Mouse (Mus musculus): ENCODE data around the gene Ccnjl.

Gene Ccnjl

DNA sequence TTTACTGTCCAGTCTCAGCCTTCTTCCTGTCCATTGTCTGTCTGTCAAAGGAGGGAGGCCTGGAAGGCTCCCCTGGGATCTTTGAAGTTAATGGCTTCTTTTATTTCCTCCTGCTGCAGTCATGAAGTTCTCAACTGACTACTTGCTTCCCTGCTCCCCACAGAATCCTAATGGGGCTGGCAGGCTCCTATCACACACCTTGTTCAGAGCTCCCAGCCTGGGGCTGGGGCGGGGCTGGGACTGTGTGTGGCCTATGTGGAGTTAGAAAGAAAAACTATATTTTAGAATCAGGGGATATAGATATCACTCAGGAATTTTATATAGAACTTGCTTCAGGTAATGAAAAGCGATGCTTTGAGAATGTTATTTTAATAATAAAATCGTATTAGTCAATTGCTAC is 8.1 kb upstream of the Ccnjl start:
- no peak for DNase-seq (ENCODE audit: low spot score in 2 of 2)

DNA sequence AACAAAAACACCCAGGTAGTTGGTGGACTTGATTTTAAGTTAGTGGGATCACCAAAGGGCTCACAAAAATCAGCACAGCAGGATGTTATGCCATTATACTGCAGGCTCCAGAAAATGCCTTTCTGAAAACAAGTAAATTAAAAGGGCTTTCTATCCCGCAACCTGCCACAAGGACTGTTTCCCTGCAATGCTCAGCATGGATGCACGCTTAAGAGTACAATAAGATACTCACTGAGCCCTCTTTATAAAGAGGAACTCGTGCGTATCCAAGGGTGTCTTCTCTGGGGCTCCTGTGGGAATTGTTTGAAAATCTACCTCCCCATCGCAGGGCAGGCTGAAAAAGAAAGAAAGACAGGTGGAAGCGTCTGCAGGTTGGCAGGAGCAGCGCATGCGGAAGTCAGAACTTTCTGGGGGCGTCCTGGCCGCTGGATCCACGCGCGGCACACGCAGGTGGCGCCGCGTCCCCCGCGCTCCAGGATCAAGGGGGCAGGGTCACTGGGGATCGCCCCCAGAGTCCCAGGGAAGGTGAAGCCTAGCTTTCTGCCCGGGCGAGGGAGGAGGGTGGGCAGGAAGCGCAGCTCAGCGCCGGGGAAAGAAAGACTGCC is 404 bp upstream of the Ccnjl start:
- peak in 1 of 2 experiments; percentile 36 for DNase-seq (ENCODE audit: low spot score in 2 of 2)

GRCm38 (mm10) chr11:43530043-43530442 is 1.5 kb downstream of the Ccnjl start:
- DNase-seq (ENCODE audit: low spot score in 2 of 2) = no peak

GRCm38 (mm10) chr11:43531619-43532018 is 3.0 kb downstream of the Ccnjl start:
- no peak for DNase-seq (ENCODE audit: low spot score in 2 of 2)

- DNase-seq (ENCODE audit: low spot score in 2 of 2) = no peak
These were observed 8.5 kb downstream of the Ccnjl start for GRCm38 (mm10) chr11:43537074-43537473.

DNA sequence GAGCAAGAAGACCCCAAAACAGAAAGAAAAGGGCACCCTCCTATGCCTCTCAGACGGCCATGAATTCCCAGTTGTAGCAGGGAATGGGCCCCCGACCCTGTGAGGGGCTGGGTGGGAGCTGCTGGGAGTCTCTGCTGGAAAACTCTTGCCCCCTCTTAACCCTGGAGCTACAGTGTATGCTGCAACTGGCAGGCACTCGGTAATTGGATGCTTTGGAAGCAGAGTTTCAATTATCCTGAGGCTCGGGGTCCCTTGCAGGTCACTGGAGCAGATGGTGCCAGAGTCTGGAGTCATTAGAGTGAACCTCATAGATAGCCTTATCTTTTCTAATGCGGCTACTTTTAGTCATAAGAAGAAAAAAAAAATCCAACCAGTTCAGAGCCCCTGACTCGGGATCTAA is 11.3 kb downstream of the Ccnjl start:
- no peak for DNase-seq (ENCODE audit: low spot score in 2 of 2)

DNA sequence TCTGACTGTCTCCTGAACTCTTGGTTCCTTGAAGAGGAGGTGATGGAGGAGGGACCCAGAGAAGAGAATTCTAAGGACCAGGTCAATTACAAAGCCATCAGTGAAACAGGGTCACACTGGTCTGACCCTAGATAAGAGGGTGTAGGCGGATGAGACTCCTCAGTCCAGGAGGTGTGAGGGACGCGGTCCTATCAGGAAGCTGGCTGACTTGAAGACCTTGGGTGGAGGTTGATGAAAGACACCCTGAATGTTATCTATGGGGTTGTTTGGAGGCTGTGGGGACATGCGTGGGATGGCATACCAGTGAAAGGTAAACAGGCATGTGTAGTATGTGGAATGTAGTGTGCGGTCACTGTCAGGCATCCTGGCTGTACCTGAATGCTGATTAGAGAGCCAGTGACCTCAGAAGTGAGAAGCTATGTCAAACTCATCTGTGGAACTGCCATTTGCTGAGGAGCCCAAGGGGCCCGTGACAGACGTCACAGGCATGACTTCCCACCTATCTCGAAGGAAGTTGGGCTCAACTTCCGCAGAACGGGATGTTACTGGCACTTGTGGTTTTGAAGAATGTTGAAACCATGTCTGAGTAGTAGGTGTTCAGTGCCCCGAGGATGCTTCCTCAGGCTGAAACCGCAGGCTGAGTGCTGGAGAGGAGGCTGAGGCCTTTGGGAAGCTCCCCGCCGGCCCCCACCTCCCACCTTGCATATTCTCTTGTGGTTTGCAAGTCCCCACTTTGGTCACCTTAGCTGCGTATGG is 15.3 kb downstream of the Ccnjl start:
- no peak for DNase-seq (ENCODE audit: low spot score in 2 of 2)

GRCm38 (mm10) chr11:43544819-43545218 is 16.2 kb downstream of the Ccnjl start:
- DNase-seq (ENCODE audit: low spot score in 2 of 2) = no peak

- no peak for DNase-seq (ENCODE audit: low spot score in 2 of 2)
These were observed 17.4 kb downstream of the Ccnjl start for GRCm38 (mm10) chr11:43545873-43546475.

DNA sequence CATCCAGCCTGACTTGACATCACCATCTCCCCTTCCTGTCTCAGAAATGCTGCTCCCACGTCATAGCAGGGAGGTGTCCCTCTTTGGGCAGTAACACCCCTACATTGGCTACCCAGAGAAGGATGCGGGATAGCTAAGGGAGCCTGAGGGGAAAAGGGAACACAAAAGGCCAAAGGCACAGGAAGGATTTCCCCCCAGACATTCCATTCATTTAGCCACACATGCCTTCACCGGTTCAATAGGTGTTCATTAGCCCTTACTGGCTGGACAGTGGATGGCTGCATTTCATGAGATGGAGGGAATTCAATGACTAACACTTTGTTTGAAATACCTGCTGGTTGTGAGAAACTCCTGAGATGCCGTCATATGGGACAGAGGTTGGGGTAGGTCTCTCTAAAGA is 18.1 kb downstream of the Ccnjl start:
- DNase-seq (ENCODE audit: low spot score in 2 of 2) = no peak

DNA sequence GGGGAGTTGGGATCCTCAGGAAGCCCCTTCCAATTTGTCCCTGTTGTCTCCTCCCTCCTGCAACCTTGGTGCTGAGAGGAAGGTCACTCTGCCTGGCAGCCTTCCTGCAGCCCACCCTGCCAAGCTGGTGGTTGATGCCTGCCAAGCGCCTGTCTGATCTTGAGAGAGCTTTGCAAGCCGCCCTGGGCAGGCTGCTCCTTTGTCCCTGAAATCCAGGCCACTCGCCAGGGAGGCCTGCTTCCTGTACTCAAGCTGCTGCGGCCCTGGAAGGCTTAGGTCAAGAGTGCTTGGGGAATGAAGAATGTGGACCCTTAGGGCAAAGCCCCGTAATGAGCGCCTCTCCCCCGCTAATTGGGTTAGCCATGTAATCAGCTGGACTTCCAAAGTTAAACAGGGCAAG is 19.6 kb downstream of the Ccnjl start:
- DNase-seq (ENCODE audit: low spot score in 2 of 2) = peak in 1 of 2 experiments; percentile 55

DNA sequence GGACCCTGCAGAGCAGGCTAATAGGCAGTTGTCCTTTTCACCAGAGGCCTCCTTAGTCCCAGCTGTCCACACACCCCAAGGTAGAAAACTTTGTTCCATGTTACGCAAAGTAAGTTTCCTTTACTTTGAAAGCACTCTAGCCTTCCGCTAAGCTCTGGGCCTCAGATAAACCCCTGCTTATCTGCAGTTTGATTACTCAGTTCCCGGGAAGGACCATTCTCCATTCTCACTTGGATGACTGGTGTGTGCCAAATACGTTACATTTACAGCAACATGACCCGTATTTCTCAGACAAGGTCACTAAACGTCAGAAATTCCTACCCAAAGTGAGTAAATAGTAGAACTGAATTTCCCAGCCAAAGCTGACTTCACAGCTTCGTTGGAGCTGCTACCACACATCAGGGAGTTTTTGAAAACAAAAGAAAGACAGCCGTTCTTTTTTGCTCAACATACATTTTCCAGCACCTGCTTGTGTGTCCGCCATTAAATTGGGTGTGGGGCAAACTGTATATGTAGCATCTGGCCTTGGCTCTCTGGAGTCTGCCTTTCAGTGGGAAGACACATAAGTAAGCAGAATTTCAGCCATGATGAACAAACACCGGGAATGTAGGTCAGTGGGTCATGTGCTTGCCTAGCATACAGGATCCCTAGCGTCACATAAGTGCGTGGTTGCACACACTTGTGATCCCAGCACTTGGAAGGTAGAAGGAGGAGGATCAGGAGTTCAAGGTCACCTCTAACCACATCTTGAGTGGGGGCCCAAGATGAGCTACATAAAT is 20.3 kb downstream of the Ccnjl start:
- no peak for DNase-seq (ENCODE audit: low spot score in 2 of 2)

GRCm38 (mm10) chr11:43549701-43550100 is 21.1 kb downstream of the Ccnjl start:
- no peak for DNase-seq (ENCODE audit: low spot score in 2 of 2)

GRCm38 (mm10) chr11:43551756-43552155 is 23.2 kb downstream of the Ccnjl start:
- DNase-seq (ENCODE audit: low spot score in 2 of 2) = no peak

DNA sequence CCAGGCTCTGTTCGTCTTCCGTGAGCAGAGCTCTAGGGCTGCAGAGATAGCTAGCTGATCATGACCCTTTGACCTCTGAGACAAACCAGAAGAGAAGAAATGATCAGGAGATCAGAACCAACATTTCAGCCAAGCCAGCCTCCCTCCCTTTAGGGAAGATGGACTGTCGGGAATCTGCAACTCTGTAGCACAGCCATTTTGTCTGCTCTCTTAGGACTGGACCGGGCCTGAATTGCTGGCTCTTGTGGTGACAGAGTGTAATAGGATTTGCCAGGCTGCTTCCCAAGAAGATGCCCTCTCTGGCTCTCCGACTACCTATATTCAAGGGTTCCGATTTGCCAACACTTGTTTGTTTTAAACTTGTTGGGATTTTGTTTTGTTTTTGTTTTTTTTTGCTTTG is 24.1 kb downstream of the Ccnjl start:
- no peak for DNase-seq (ENCODE audit: low spot score in 2 of 2)

GRCm38 (mm10) chr11:43556538-43556937 is 28.0 kb downstream of the Ccnjl start:
- no peak for DNase-seq (ENCODE audit: low spot score in 2 of 2)

- peak in 1 of 2 experiments; percentile 75 for DNase-seq (ENCODE audit: low spot score in 2 of 2)
These were observed 31.1 kb downstream of the Ccnjl start for GRCm38 (mm10) chr11:43559515-43560292.

DNA sequence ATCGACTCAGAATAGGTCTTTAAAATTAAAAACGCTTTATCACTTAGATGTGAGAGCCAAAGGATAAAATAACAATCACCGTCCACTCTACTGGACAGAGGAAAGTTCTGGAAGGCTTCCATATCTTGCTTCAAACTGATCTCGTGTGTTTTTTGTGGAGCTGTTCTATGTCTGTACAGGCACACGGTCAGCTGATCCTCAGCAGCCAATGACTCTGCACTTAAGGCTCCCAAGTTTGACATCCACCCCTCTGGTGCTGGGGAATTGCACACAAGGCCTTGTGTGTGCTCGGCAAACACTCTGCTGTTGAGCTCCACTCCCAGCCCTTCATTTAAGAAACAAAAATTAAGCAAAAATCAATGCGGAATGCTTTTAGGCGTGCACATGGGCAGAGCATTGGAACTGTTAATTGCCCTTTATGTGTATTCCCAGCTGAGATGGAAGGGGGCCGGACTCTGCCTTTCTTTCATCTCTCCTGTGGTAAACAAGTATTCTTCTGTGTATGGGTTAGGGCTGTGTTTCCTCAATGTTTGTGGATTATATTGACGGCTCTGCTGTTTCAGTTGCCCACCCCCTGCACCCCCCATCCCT is 35.2 kb downstream of the Ccnjl start:
- DNase-seq (ENCODE audit: low spot score in 2 of 2) = no peak

GRCm38 (mm10) chr11:43565414-43565813 is 36.8 kb downstream of the Ccnjl start:
- DNase-seq (ENCODE audit: low spot score in 2 of 2) = no peak

- DNase-seq (ENCODE audit: low spot score in 2 of 2) = no peak
These were observed 37.3 kb downstream of the Ccnjl start for GRCm38 (mm10) chr11:43565852-43566251.

- DNase-seq (ENCODE audit: low spot score in 2 of 2) = no peak
These were observed 38.1 kb downstream of the Ccnjl start for GRCm38 (mm10) chr11:43566696-43567095.

All from left cerebral cortex, adult 9 months (tissue).